Mouse (Mus musculus): ENCODE measurements around the gene Gsg1l.

Gsg1l gene

GRCm38 (mm10) chr7:125864026-125864425 is 218.2 kb downstream of the Gsg1l start:
- no peak for DNase-seq (ENCODE audit: low read depth)

GRCm38 (mm10) chr7:125860421-125860820 is 221.8 kb downstream of the Gsg1l start:
- DNase-seq (ENCODE audit: low read depth): no peak

GRCm38 (mm10) chr7:125859564-125859963 is 222.6 kb downstream of the Gsg1l start:
- DNase-seq (ENCODE audit: low read depth): no peak

- no peak for DNase-seq (ENCODE audit: low read depth)
Measured at GRCm38 (mm10) chr7:125847528-125847866, 234.7 kb downstream of the Gsg1l start.

GRCm38 (mm10) chr7:125846866-125847527 is 235.2 kb downstream of the Gsg1l start:
- no peak for DNase-seq (ENCODE audit: low read depth)

GRCm38 (mm10) chr7:125845611-125846010 is 236.6 kb downstream of the Gsg1l start:
- DNase-seq (ENCODE audit: low read depth): no peak

- DNase-seq (ENCODE audit: low read depth): no peak
Measured at GRCm38 (mm10) chr7:125838078-125838742, 244.0 kb downstream of the Gsg1l start.

GRCm38 (mm10) chr7:125833471-125833870 is 248.7 kb downstream of the Gsg1l start:
- DNase-seq (ENCODE audit: low read depth): peak; percentile 47

- DNase-seq (ENCODE audit: low read depth): no peak
Measured at GRCm38 (mm10) chr7:125832767-125833166, 249.4 kb downstream of the Gsg1l start.

- DNase-seq (ENCODE audit: low read depth): no peak
Measured at GRCm38 (mm10) chr7:125829121-125829666, 253.0 kb downstream of the Gsg1l start.

GRCm38 (mm10) chr7:125828561-125828960 is 253.7 kb downstream of the Gsg1l start:
- DNase-seq (ENCODE audit: low read depth): no peak

Data from fibroblast of lung, adult 2 months (primary cell).